Mouse (Mus musculus) limb, embryonic 15.5 days (tissue): Measurements from ENCODE around the gene Bcl2a1d. TPM values are rescaled to one million over a fixed set of nuclear protein-coding genes. Genes with fewer than 3 reads are reported as not detected.
"Not testable (repeated sequence)": the region's sequence is repeated elsewhere in the genome, so short reads cannot be mapped to it uniquely, and the experiment has no call there.

Experiments used
- ATAC-seq: fragments of 200-750 bp; cut with Nextera tagmentation; 2 replicates; pipeline ENCODE4 v1.8.0; 2017; ENCODE audit warnings: low read depth, moderate TSS enrichment; ENCODE audit not compliant: insufficient number of reproducible peaks, low FRiP score, low TSS enrichment
- H3K27ac ChIP-seq: fragments of 300-500 bp; sonication (generic); 2 replicates; pipeline ENCODE4 v1.5.1; 2015; ENCODE audit warnings: moderate library complexity, mild to moderate bottlenecking, inconsistent platforms
- H3K27me3 ChIP-seq: fragments of 300-500 bp; sonication (generic); 2 replicates; pipeline ENCODE4 v1.6.1; 2015; ENCODE audit warnings: inconsistent platforms
- H3K36me3 ChIP-seq: fragments of 300-500 bp; sonication (generic); 2 replicates; pipeline ENCODE4 v1.6.1; 2015; ENCODE audit warnings: inconsistent platforms
- H3K4me1 ChIP-seq: fragments of 300-500 bp; sonication (generic); 2 replicates; pipeline ENCODE4 v1.6.1; 2015; ENCODE audit warnings: inconsistent platforms
- H3K4me2 ChIP-seq: fragments of 300-500 bp; sonication (generic); 2 replicates; pipeline ENCODE4 v1.6.1; 2015; ENCODE audit warnings: mild to moderate bottlenecking, inconsistent platforms
- H3K4me3 ChIP-seq: fragments of 300-500 bp; sonication (generic); 2 replicates; pipeline ENCODE4 v1.5.1; 2015; ENCODE audit warnings: mild to moderate bottlenecking, inconsistent platforms
- H3K9ac ChIP-seq: fragments of 300-500 bp; sonication (generic); 2 replicates; pipeline ENCODE4 v1.6.1; 2015; ENCODE audit warnings: inconsistent platforms
- H3K9me3 ChIP-seq: fragments of 300-500 bp; sonication (generic); 2 replicates; pipeline ENCODE4 v1.6.1; 2016; ENCODE audit warnings: inconsistent platforms
- WGBS: fragments of 180-500 bp; shearing (Covaris S2); methylation state at CpG from one replicate; pipeline ENCODE4 v1.1.7; 2015; 5-methylcytosine and 5-hydroxymethylcytosine counted together
- polyA plus RNA-seq: library from polyadenylated mRNA; unstranded; fragments of >200 nt; fragmentation: Nextera tagmentation; extraction: Ambion mirVana; gene quantifications from 2 replicates; pipeline ENCODE4 v1.2.1, GENCODE M21; 2015

The Bcl2a1d gene
- polyA plus RNA-seq, 1 experiment from 2014 or later: not detected

DNA sequence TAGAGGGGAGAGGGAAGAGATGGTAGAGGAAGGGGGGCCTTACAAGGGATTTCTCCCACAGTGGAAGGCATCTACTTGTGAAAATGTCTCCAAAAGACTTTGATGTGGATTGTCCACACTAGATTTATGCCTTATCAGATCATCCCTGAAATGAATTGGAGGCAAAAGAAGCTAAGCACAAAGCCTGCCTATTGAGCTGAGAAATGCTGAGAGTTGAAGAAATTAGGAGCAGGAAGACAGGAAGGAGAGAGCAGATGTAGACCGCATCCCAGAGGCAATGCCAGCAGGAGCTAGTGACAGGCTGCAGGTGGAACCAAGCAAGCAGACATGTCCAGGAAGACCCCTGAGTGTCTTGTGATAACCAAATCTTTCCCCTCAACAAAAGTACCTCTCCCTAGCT lies 45.0 kb downstream of the Bcl2a1d start:
- not testable (repeated sequence) for H3K4me1 ChIP-seq, H3K4me2 ChIP-seq, ATAC-seq, H3K36me3 ChIP-seq, H3K27me3 ChIP-seq, H3K4me3 ChIP-seq, H3K9me3 ChIP-seq, H3K9ac ChIP-seq, H3K27ac ChIP-seq
- WGBS: 92% methylated on average over 1 of the region's 1 CpGs

Other genes with a start within 250 kb of the Bcl2a1d start
- gene Syncrip, start 249.3 kb downstream of the Bcl2a1d start, polyA plus RNA-seq: 94.5 and 95.0 TPM in 2 replicates
- gene Zfp949, start 183.9 kb downstream of the Bcl2a1d start, polyA plus RNA-seq: 13.6 and 14.1 TPM in 2 replicates
- gene Trim43a, start 151.0 kb downstream of the Bcl2a1d start, polyA plus RNA-seq: 0.31 TPM in 1 of 2 replicates, not detected in the other
- gene Mthfsl, start 11.6 kb downstream of the Bcl2a1d start, polyA plus RNA-seq: 32.1 and 32.4 TPM in 2 replicates
- 0.19 TPM in 1 of 2 replicates, not detected in the other for gene Trim43c, start 107.2 kb upstream of the Bcl2a1d start, polyA plus RNA-seq
- 0.24 TPM in 1 of 2 replicates, not detected in the other for gene Bcl2a1a, start 225.0 kb upstream of the Bcl2a1d start, polyA plus RNA-seq